In the genomic region with DNA sequence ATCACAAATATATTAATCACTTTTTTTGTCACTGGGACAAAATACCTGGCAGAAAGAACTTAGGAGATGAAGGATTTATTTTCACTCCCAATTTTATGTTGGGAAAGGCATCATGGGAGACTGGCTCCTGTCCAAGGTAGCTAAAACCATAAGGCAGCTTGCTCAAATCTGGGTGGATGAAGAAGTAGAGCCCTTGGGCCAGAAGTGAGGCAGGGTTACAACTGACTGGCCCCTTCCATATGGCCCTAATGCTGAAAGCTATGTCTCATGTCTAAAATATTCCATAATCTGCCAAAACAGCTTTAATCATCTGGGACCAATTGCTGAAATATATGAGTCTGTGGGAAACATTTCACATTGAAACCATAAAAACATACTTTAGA, we compare ENCODE assay signal across 16 mouse cellular contexts. TPM values are rescaled to one million over a fixed set of nuclear protein-coding genes. Genes with fewer than 3 reads are reported as not detected.
DNase-seq lines count a peak whose midpoint lies in the region; ATAC-seq lines count a peak whose summit lies in the region.
"Had no signal": no experiment of that assay in that cellular context is flagged by ENCODE, and none has a peak within 500 bp of the region (broad histone marks: within the 10 kb centered on the region; RNA-seq: fewer than 3 reads in every experiment).

No protein-coding gene starts in this region.

- H3K27me3 ChIP-seq in heart, embryonic 12.5 days (replicated peaks), result 0 out of 2 replicates have a peak, but pooled peaks cover 3% of the 10 kb centered on the region
- H3K27me3 ChIP-seq in kidney, embryonic 15.5 days, result peaks cover 30% of the 10 kb centered on the region
- H3K27me3 ChIP-seq in intestine, embryonic 15.5 days (replicated peaks), result no peaks in the 10 kb centered on the region
- H3K27me3 ChIP-seq: CH12.LX had no signal

- H3K9me3 ChIP-seq in heart, embryonic 12.5 days (replicated peaks), result no peaks in the 10 kb centered on the region
- no peaks in the 10 kb centered on the region for H3K9me3 ChIP-seq in kidney, embryonic 15.5 days (replicated peaks)
- no peaks in the 10 kb centered on the region for H3K9me3 ChIP-seq in intestine, embryonic 15.5 days

- no peak overlapping the region for H3K4me3 ChIP-seq in heart, embryonic 12.5 days
- H3K4me3 ChIP-seq in kidney, embryonic 15.5 days (replicated peaks), result no peak overlapping the region
- H3K4me3 ChIP-seq in intestine, embryonic 15.5 days (replicated peaks), result no peak overlapping the region
- H3K4me3 ChIP-seq: left cerebral cortex, adult 2 months had no signal

- DNase-seq in heart, postnatal 36 days, result no peak
- DNase-seq in kidney, postnatal 36 days, result no peak
- DNase-seq in 3T3-L1 (ENCODE audit: low read depth, low spot score), result peak; percentile 86
- no peak for DNase-seq in layer of hippocampus, postnatal 14 days (ENCODE audit: low spot score in 2 of 2)
- DNase-seq in retina, postnatal 1 day, result no peak
- DNase-seq: adrenal gland, postnatal 10 days; cerebellum, adult 11-12 months; cerebellum, postnatal 25 days; heart, adult 11 months; lung, postnatal 14 days; spleen, adult 18-20 months had no signal

- peak overlapping the region; percentile 60; the same call in 1 of the 2 replicates for H3K27ac ChIP-seq in heart, embryonic 12.5 days (ENCODE audit: poor library complexity, severe bottlenecking)
- H3K27ac ChIP-seq in kidney, embryonic 15.5 days, result peak overlapping the region; percentile 71
- H3K27ac ChIP-seq in intestine, embryonic 15.5 days, result no peak overlapping the region
- H3K27ac ChIP-seq: left cerebral cortex, adult 2 months had no signal

- H3K36me3 ChIP-seq in heart, embryonic 12.5 days, result no peaks in the 10 kb centered on the region
- H3K36me3 ChIP-seq in kidney, embryonic 15.5 days, result no peaks in the 10 kb centered on the region
- no peaks in the 10 kb centered on the region for H3K36me3 ChIP-seq in intestine, embryonic 15.5 days

- 0 out of 2 replicates have a peak, but pooled peaks cover 2% of the 10 kb centered on the region for H3K4me1 ChIP-seq in heart, embryonic 12.5 days (replicated peaks)
- peaks cover 4% of the 10 kb centered on the region; the same call in 1 of the 2 replicates for H3K4me1 ChIP-seq in kidney, embryonic 15.5 days
- H3K4me1 ChIP-seq in intestine, embryonic 15.5 days (replicated peaks), result no peaks in the 10 kb centered on the region

- H3K4me2 ChIP-seq in heart, embryonic 12.5 days, result no peak overlapping the region
- no peak overlapping the region for H3K4me2 ChIP-seq in kidney, embryonic 15.5 days
- no peak overlapping the region for H3K4me2 ChIP-seq in intestine, embryonic 15.5 days (replicated peaks)

- H3K9ac ChIP-seq in heart, embryonic 12.5 days, result no peak overlapping the region
- H3K9ac ChIP-seq in kidney, embryonic 15.5 days, result no peak overlapping the region
- no peak overlapping the region for H3K9ac ChIP-seq in intestine, embryonic 15.5 days

- intact Hi-C loops in heart, postnatal 36 days (cut with DNase I), result no loop called here

- ATAC-seq in heart, embryonic 12.5 days (ENCODE audit: insufficient number of reproducible peaks, low FRiP score), result no peak
- ATAC-seq in kidney, embryonic 15.5 days (replicated peaks; ENCODE audit: low FRiP score), result no peak
- ATAC-seq in intestine, embryonic 15.5 days, result peak; percentile 36; the same call in 1 of the 2 replicates

RNA-seq across cellular contexts. Expression of gene Tmem164, which starts 15.8 kb away (rescaled TPM):
- 73.7 and 75.2 TPM in 2 replicates for polyA plus RNA-seq in heart, embryonic 12.5 days (2016; fragmentation: Nextera tagmentation; extraction: Ambion mirVana)
- total RNA-seq in heart, postnatal 36 days (2021), result 10 to 100 TPM; 21.7 to 36.4 TPM
- 51.2 and 55.7 TPM in 2 replicates for polyA plus RNA-seq in kidney, embryonic 15.5 days (2015; fragmentation: Nextera tagmentation; extraction: Ambion mirVana)
- 43.2 and 44.7 TPM in 2 replicates for polyA plus RNA-seq in intestine, embryonic 15.5 days (2015; fragmentation: Nextera tagmentation; extraction: Ambion mirVana)
- 10 to 100 TPM; 25.8 to 27.0 TPM for total RNA-seq in layer of hippocampus, postnatal 14 days (2021)
